Mouse (Mus musculus) monocyte, adult 2 months (primary cell): ENCODE results near the gene Apopt1.
A peak's percentile ranks its signal among the peaks of the same experiment; 100 is the strongest.

ENCODE experiments used
- DNase-seq, 2 experiments: peaks; one replicate each; pipeline ENCODE4 v3.0.0; 2022; ENCODE audit warnings: low spot score in 2 of 2, low read depth in 1 of 2

The Apopt1 gene

GRCm38 (mm10) chr12:111743981-111744423 is 30.9 kb downstream of the Apopt1 start:
- peak; percentile 41 to 54 for DNase-seq

DNA sequence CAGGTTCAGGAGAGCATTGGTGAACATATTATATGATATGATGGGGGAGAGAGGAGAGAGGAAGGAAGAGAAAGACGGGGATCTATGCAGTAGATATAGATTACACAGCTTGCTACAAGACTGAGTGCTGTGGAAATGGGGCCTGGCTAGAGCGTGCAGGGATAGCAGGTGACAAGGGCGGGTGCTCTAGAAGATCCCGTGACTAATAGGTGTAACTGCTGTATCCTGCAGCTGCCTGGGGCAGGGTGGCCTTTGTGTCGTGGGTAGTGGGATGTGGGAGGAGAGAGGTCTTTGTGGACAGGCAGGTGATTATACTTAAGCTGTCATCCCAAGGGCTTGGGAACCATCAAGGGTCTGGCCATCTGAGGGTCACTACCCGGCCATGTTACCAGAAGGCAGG is 32.2 kb downstream of the Apopt1 start:
- DNase-seq, result no peak

DNA sequence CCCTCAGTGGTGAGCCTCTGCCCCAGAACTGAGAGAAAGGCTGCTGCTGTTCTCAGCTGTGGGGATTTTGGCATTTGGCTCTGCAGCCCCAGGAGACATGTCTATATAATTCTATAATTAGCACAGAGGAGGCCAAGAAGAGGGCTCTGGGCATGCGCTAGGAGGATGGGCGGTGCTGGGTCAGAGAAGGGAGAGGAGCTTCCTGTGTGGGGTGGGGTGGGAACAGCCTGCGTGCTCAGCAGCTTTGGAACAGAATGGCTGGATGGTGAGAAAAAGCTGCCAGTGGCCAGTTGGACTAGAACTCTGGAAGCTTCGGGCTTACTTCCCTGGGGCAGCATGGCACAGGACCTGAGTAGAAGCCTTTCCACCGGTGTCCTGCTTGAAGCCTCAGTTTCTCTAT is 33.0 kb downstream of the Apopt1 start:
- DNase-seq, result peak in 1 of 2 experiments; percentile 22

DNA sequence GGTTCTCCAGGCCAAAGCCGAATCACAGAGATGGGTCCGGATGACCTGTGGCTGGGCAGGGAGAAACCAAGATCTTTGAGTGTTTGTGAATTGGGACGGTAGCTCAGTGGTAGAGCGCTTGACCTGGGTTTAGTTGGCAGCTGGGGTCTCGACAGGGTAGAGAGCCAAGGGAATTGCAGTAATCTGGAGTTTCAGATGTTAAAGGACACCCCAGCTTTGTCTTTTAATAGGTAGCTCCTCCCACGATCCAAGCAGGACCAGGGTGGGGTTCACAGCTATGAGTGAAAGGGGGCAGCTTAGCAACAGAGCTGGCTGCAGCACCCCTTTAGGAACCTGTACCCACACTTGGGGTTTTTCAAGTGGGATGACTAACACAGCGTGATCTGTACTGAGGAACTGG is 34.4 kb downstream of the Apopt1 start:
- no peak for DNase-seq

DNA sequence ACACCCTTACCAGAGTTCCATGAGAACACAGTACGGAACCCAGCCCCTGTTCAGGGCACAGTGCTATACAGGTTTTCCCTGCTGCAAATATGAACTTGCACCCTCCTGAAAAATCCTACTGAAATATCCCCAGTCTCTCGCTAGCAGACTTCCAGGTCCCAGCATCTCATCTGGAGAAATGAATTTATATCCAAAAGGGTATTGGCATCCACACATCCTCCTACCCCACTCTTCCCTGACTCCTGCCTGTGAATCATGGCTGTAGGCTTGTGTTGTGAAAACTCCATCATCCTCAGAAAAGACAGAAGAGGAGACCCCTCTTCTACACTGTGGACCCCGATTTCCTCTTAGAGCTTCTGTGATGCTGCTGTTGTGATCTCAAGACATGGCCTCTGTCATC is 37.7 kb downstream of the Apopt1 start:
- no peak for DNase-seq

DNA sequence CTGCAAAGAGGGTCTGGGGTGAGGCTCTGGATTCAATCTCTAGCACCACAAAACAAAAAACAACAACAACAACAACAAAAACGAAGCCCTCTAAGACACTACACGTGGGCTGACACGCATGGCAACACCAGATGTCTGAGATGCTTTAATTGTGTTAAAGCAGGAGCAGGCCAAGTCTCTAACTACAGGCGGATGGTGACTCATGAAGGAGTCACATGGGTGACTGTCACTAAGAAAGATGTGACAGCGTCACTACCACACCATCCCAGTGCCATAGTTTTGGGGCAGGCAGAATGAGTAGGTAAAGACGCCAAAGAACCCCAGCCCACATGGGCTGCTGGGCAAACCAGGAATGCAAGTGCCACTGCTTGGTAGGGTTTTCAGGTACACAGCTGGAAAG is 39.4 kb downstream of the Apopt1 start:
- no peak for DNase-seq

GRCm38 (mm10) chr12:111753347-111753746 is 40.3 kb downstream of the Apopt1 start:
- no peak for DNase-seq

DNA sequence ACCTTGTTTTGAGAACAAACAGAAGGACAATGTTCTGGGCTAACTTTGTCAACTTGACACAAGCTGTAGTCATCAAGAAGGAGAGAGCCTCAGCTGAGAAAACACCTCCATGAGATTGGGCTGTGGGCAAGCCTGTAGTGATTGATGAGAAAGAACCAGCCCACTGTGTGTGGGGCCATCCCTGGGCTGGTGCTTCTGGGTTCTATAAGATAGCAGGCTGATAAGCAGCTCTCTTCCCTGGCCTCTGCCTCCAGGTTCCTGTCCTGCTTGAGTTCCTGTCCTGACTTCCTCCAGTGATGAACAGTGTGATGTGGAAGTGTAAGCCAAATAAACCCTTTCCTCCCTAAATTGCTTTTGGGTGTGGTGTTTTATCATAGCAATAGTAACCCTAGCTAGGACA is 41.6 kb downstream of the Apopt1 start:
- DNase-seq, result no peak

DNA sequence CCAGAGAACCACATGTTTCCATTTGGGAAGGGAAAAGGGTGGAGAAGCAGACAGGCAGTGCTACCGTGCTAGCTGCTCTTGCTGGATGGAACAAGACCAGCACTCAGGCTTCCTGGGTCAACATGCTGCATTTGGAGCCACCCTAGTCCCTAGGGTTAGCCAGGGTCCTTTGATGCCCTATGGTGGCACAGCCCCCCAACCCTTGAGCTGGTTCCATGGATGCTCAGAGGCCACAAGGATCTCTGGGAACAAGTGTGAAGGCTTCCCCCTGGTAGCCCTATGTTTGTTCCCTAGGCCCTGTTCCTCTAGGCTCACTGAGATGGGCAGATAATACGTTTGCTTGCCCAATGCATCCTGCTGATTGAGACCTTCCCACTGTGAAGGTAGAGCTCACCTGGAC is 42.2 kb downstream of the Apopt1 start:
- DNase-seq, result no peak

DNA sequence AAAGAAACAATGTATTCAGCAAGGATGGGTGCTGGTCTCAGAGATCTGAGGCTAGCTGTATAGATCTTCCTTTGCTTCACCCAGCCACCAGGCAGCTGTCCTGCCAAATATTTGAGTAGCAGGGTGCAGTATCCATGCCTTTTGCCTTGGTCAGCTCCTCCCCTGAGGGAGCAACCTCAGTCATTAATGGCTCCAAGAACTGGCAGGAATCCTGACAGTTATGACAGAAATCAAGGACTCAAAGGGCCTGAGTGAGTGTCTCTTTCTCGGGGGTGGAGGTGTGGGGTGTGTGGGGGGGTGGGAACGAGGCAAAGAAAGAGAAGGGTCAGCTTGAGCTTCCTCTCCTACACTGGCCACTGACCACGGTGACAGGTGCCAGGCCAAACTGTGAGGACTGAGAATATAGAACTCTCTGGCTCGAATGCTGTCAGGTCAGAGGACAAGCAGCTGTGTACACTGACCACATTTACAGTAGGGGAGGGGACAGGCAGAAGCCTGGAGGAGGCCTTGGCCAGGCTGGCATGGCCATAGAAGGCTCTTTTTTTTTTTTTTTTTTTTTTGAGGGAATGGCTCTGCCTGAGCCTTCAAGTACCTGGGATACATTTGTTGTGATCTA is 43.1 kb downstream of the Apopt1 start:
- DNase-seq, result no peak

DNA sequence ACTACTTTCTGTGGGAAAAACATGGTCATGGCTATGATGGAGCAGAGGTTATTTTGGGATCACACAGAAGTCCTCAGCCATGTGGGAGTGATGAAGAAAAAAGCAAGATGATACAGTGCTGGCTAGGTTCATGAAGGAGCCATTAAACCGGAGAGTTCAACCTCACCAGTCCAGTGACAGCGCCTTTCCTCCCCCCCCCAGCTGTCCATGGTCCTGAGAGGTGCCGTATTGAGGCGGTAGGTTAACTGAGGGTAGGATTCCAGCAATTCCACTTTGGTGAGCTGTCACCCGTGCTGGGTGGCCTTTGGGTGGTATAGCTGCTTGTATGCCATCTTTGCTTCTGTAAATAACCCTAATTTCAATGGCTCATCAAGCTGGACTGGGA is 43.6 kb downstream of the Apopt1 start:
- no peak for DNase-seq

DNA sequence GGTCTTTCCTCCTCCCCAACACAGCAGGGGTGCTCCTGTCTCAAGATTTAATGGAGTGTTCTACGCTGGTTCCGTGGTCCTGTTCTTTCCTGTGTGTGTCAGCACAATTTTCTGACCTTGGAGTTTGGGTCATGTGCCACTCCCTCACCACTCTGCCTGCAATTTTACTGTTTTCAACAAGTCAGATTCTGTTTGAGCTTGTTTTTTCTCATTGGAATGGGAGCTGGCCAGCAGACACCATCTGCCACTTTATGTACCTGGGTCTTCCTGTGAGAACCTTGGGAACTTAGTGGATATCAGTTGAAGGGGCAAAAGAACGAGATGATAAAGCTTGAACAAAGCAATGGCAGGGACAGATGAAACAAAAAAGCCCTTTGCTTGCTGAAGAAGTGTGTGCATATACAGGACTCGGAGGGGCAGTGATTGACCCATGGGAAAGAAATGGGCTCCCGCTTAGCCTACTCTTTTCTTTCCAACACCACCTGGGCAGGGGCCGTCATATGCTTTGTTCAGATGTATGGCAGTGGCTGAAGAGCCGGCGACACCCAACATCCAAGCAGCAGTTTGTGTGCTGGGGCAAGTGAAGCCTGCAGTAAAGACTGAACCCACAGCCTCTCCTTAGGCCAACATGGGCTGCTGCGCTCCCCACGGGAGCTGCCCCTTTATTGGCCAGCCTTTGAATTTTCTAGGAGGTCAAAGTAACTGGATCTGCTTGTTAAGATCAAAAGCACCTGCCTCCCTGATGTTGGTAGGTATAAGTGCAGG is 44.7 kb downstream of the Apopt1 start:
- peak in 1 of 2 experiments; percentile 2 for DNase-seq

GRCm38 (mm10) chr12:111758381-111759175 is 45.5 kb downstream of the Apopt1 start, which contains the start of gene Klc1:
Gene Klc1, plus strand, starts transcription at chr12:111758849.
- peak in 1 of 2 experiments; percentile 49 for DNase-seq

DNA sequence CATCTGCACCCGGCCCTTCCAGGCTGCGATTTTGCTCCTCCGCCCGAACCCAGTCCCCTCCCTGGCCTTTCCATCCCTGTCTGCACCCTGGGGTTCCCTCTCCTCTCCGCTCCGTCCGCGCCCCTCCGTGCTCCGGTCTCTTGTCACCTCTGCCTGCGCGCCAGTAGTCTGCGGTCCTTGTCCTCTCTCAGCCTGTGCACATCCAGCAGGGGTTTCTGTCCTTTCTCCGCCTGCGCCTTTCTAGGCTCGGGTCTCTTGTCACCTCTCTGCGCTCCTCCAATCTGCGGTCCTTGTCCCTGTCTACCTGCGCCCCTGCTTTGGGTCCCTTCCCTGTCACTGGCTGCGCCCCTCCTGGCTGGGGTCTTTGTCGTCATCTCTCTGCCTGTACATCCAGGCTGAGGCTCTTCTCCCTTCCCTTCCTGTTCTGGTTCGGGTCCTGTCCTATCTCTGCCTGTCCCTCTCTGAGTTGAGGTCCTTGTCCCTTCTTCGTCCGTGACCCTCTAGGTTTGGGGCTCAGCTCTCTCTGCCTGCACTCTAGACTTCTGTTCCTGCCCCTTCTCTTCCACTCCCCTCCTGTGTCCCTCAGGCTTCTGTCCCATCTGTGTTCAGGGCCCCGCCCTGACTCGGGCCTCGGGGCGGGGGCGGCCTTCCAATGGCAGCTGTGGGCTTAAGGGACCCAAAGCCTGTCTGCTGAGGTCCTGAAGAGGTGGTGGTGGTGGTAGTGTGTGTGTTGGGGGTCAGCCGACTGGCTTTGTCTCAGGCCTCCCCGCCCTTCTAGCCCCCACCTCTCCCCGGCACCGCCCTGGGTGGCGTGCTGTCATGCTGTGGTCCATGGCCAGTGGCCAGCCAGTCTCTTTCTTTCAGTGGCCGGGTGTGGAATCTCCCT is 46.4 kb downstream of the Apopt1 start:
- no peak for DNase-seq

- DNase-seq, result no peak
These were observed 47.3 kb downstream of the Apopt1 start for GRCm38 (mm10) chr12:111760306-111760908.

- DNase-seq, result no peak
These were observed 49.7 kb downstream of the Apopt1 start for GRCm38 (mm10) chr12:111762620-111763280.

DNA sequence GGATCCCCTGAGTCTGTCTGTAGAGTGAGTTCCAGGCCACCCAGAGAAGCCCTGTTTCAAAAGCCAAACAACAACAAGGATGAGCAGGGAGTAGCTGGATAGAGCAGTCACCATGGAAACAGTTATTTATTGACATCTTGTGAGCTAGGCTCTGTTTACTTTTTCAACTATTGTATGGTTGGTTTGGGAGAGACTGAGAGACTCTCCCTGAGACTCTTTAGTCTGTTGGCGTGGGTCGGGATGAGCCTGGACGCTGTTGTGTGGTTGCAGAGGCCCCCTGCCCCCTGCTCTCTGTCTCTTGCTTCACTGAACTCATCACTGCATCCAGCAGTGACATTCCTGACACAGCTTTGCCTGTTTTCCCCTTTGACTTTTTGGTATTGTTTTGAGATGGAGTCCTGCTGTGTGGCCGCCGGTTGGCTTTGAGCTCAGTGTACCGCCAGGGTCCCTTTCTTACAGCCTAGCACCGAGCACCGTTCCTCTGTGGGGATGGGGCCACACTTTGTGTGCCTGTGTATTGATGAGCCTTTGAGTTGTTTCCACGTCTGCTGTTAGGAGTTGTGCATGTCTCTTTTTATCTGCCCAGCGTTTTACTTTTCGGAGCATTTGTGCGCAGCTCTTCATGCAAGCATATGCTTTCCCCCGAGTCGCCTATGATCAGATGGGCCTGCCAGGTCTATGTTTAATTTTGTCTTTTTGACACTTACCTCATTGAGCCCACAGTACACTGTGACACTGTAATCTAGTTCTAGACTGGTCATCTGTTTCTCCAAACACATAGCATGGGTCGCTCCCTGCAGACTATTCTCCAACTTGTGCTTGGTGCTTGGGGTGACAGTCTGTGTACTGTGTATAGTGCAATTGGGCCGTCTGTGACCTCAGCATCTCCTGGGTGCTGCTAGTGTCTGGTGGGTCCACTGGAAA is 53.5 kb downstream of the Apopt1 start:
- DNase-seq, result no peak

GRCm38 (mm10) chr12:111768322-111768928 is 55.4 kb downstream of the Apopt1 start:
- DNase-seq, result no peak
